Mouse (Mus musculus): ENCODE measurements around the gene Plk3. TPM values are rescaled to one million over a fixed set of nuclear protein-coding genes. Genes with fewer than 3 reads are reported as not detected.

Gene Plk3
- polyA plus RNA-seq, 1 experiment from 2014 or later = 24.8 TPM

DNA sequence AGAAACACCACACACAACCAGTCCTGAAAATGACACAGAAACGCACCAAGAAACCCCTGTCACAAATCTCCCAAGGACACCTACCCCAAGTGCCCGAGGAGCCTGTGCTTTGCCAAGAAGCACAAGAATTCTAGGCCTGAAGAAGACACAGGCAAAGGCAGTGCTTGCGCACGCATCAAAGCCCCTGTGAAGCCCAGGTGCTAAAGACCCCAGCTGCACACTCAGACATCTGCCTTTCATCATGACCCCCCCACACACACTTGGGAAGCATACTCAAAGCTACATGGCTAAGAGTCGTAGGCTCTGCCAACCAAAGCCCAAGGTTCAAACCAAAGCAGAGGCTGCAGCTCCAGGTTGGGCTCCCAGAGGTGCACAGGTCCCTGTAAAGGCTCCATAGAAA is 18.2 kb downstream of the Plk3 start:
- 93% methylated on average over 5 of the region's 5 CpGs for WGBS
- no peak for ATAC-seq
- Histone ChIP-seq H3K27me3 (replicated peaks; ENCODE audit: control insufficient read depth, insufficient read depth, low read length) (no peaks in the 10 kb centered on the region), H3K4me2 (ENCODE audit: low read length) (no peak overlapping the region), H3K4me1 (ENCODE audit: control insufficient read depth, insufficient read depth, low read depth, low read length) (peaks cover 5% of the 10 kb centered on the region), H3K4me3 (ENCODE audit: low read length) (no peak overlapping the region), H3K36me3 (ENCODE audit: control insufficient read depth, insufficient read depth, low read length) (peaks cover 14% of the 10 kb centered on the region), H3K9me3 (ENCODE audit: control insufficient read depth, low read length) (no peaks in the 10 kb centered on the region), H3K27ac (ENCODE audit: low read depth, low read length) (no peak overlapping the region), H3K9ac (ENCODE audit: low read depth, low read length) (no peak overlapping the region)

DNA sequence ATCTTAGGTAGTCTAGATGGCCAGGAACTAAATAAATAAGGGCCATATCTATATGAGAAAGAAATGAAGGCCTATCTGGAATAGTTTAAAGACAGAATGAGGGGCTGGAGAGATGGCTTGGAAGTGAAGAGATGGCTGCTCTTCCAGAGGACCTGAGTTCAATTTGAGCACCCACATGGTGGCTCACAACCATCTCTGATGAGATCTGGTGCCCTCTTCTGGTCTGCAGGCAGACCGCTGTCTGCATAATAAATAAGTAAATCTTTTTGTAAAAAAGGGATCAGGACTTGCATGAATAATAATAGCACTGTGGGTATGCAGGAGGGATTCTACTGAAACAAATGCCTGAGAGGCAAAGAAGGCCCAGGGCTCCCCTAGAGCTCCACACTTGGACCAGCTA is 20.5 kb downstream of the Plk3 start:
- H3K27me3 ChIP-seq (replicated peaks; ENCODE audit: control insufficient read depth, insufficient read depth, low read length) = no peaks in the 10 kb centered on the region
- no peaks in the 10 kb centered on the region for H3K4me1 ChIP-seq (ENCODE audit: control insufficient read depth, insufficient read depth, low read depth, low read length)
- H3K9me3 ChIP-seq (ENCODE audit: control insufficient read depth, low read length) = no peaks in the 10 kb centered on the region
- 95% methylated on average over 1 of the region's 1 CpGs for WGBS
- H3K4me2 ChIP-seq (ENCODE audit: low read length) = no peak overlapping the region
- no peak overlapping the region for H3K9ac ChIP-seq (ENCODE audit: low read depth, low read length)
- no peak overlapping the region for H3K4me3 ChIP-seq (ENCODE audit: low read length)
- no peak for ATAC-seq
- H3K27ac ChIP-seq (ENCODE audit: low read depth, low read length) = no peak overlapping the region
- H3K36me3 ChIP-seq (ENCODE audit: control insufficient read depth, insufficient read depth, low read length) = peaks cover 26% of the 10 kb centered on the region

- Histone ChIP-seq H3K27me3 (replicated peaks; ENCODE audit: control insufficient read depth, insufficient read depth, low read length) (no peaks in the 10 kb centered on the region), H3K4me2 (ENCODE audit: low read length) (no peak overlapping the region), H3K9me3 (ENCODE audit: control insufficient read depth, low read length) (no peaks in the 10 kb centered on the region), H3K4me1 (ENCODE audit: control insufficient read depth, insufficient read depth, low read depth, low read length) (no peaks in the 10 kb centered on the region), H3K27ac (ENCODE audit: low read depth, low read length) (no peak overlapping the region), H3K36me3 (ENCODE audit: control insufficient read depth, insufficient read depth, low read length) (peaks cover 31% of the 10 kb centered on the region), H3K4me3 (ENCODE audit: low read length) (no peak overlapping the region), H3K9ac (ENCODE audit: low read depth, low read length) (no peak overlapping the region)
- WGBS = 97% methylated on average over 11 of the region's 11 CpGs
- ATAC-seq = no peak
Observed at GRCm38 (mm10) chr4:117110985-117111384, 22.8 kb downstream of the Plk3 start.

- no peak overlapping the region for H3K4me3 ChIP-seq (ENCODE audit: low read length)
- peaks cover 3% of the 10 kb centered on the region; the same call in 1 of the 2 replicates for H3K4me1 ChIP-seq (ENCODE audit: control insufficient read depth, insufficient read depth, low read depth, low read length)
- 90% methylated on average over 13 of the region's 13 CpGs for WGBS
- H3K9me3 ChIP-seq (ENCODE audit: control insufficient read depth, low read length) = no peaks in the 10 kb centered on the region
- H3K9ac ChIP-seq (ENCODE audit: low read depth, low read length) = no peak overlapping the region
- H3K4me2 ChIP-seq (ENCODE audit: low read length) = no peak overlapping the region
- H3K27me3 ChIP-seq (replicated peaks; ENCODE audit: control insufficient read depth, insufficient read depth, low read length) = no peaks in the 10 kb centered on the region
- H3K36me3 ChIP-seq (ENCODE audit: control insufficient read depth, insufficient read depth, low read length) = peaks cover 31% of the 10 kb centered on the region
- no peak for ATAC-seq
- H3K27ac ChIP-seq (ENCODE audit: low read depth, low read length) = no peak overlapping the region
Observed at GRCm38 (mm10) chr4:117110249-117110648, 23.5 kb downstream of the Plk3 start.

GRCm38 (mm10) chr4:117109330-117109729 is 24.4 kb downstream of the Plk3 start:
- WGBS = 93% methylated on average over 25 of the region's 25 CpGs
- H3K27ac ChIP-seq (ENCODE audit: low read depth, low read length) = no peak overlapping the region
- peaks cover 28% of the 10 kb centered on the region for H3K36me3 ChIP-seq (ENCODE audit: control insufficient read depth, insufficient read depth, low read length)

GRCm38 (mm10) chr4:117108524-117108849 is 25.3 kb downstream of the Plk3 start:
- Histone ChIP-seq H3K27me3 (replicated peaks; ENCODE audit: control insufficient read depth, insufficient read depth, low read length) (no peaks in the 10 kb centered on the region), H3K9ac (ENCODE audit: low read depth, low read length) (no peak overlapping the region), H3K4me2 (ENCODE audit: low read length) (no peak overlapping the region), H3K27ac (ENCODE audit: low read depth, low read length) (no peak overlapping the region), H3K9me3 (ENCODE audit: control insufficient read depth, low read length) (no peaks in the 10 kb centered on the region), H3K4me1 (ENCODE audit: control insufficient read depth, insufficient read depth, low read depth, low read length) (peaks cover 3% of the 10 kb centered on the region; the same call in 1 of the 2 replicates), H3K4me3 (ENCODE audit: low read length) (no peak overlapping the region), H3K36me3 (ENCODE audit: control insufficient read depth, insufficient read depth, low read length) (peaks cover 20% of the 10 kb centered on the region)
- 96% methylated on average over 6 of the region's 6 CpGs for WGBS
- no peak for ATAC-seq

More at GRCm38 (mm10) chr4:117109330-117109729, 24.4 kb downstream of the Plk3 start:
- Histone ChIP-seq H3K4me1 (ENCODE audit: control insufficient read depth, insufficient read depth, low read depth, low read length) (peaks cover 3% of the 10 kb centered on the region; the same call in 1 of the 2 replicates), H3K9me3 (ENCODE audit: control insufficient read depth, low read length) (no peaks in the 10 kb centered on the region), H3K4me2 (ENCODE audit: low read length) (no peak overlapping the region), H3K4me3 (ENCODE audit: low read length) (no peak overlapping the region), H3K27me3 (replicated peaks; ENCODE audit: control insufficient read depth, insufficient read depth, low read length) (no peaks in the 10 kb centered on the region), H3K9ac (ENCODE audit: low read depth, low read length) (no peak overlapping the region)
- ATAC-seq = no peak

- H3K9me3 ChIP-seq (ENCODE audit: control insufficient read depth, low read length) = no peaks in the 10 kb centered on the region
- H3K27ac ChIP-seq (ENCODE audit: low read depth, low read length) = no peak overlapping the region
- peaks cover 3% of the 10 kb centered on the region; the same call in 1 of the 2 replicates for H3K4me1 ChIP-seq (ENCODE audit: control insufficient read depth, insufficient read depth, low read depth, low read length)
- no peak overlapping the region for H3K4me3 ChIP-seq (ENCODE audit: low read length)
- WGBS = 91% methylated on average over 18 of the region's 18 CpGs
- H3K27me3 ChIP-seq (replicated peaks; ENCODE audit: control insufficient read depth, insufficient read depth, low read length) = no peaks in the 10 kb centered on the region
- H3K4me2 ChIP-seq (ENCODE audit: low read length) = no peak overlapping the region
- no peak overlapping the region for H3K9ac ChIP-seq (ENCODE audit: low read depth, low read length)
- no peak for ATAC-seq
- H3K36me3 ChIP-seq (ENCODE audit: control insufficient read depth, insufficient read depth, low read length) = peaks cover 20% of the 10 kb centered on the region
Observed at GRCm38 (mm10) chr4:117107813-117108523, 25.8 kb downstream of the Plk3 start.

- Histone ChIP-seq H3K36me3 (ENCODE audit: control insufficient read depth, insufficient read depth, low read length) (peaks cover 15% of the 10 kb centered on the region; the same call in 1 of the 2 replicates), H3K4me3 (ENCODE audit: low read length) (no peak overlapping the region), H3K4me1 (ENCODE audit: control insufficient read depth, insufficient read depth, low read depth, low read length) (peaks cover 3% of the 10 kb centered on the region; the same call in 1 of the 2 replicates), H3K4me2 (ENCODE audit: low read length) (no peak overlapping the region), H3K9ac (ENCODE audit: low read depth, low read length) (no peak overlapping the region), H3K27me3 (replicated peaks; ENCODE audit: control insufficient read depth, insufficient read depth, low read length) (no peaks in the 10 kb centered on the region), H3K27ac (ENCODE audit: low read depth, low read length) (no peak overlapping the region), H3K9me3 (ENCODE audit: control insufficient read depth, low read length) (no peaks in the 10 kb centered on the region)
- WGBS = 47% methylated on average over 10 of the region's 10 CpGs
- ATAC-seq = peak; percentile 31; the same call in 1 of the 2 replicates
Observed at GRCm38 (mm10) chr4:117105127-117105526, 28.6 kb downstream of the Plk3 start.

- H3K27ac ChIP-seq (ENCODE audit: low read depth, low read length) = no peak overlapping the region
- no peak overlapping the region for H3K4me3 ChIP-seq (ENCODE audit: low read length)
- peaks cover 11% of the 10 kb centered on the region; the same call in 1 of the 2 replicates for H3K36me3 ChIP-seq (ENCODE audit: control insufficient read depth, insufficient read depth, low read length)
- ATAC-seq = no peak
- no peak overlapping the region for H3K9ac ChIP-seq (ENCODE audit: low read depth, low read length)
- 75% methylated on average over 10 of the region's 10 CpGs for WGBS
- H3K27me3 ChIP-seq (replicated peaks; ENCODE audit: control insufficient read depth, insufficient read depth, low read length) = no peaks in the 10 kb centered on the region
- no peak overlapping the region for H3K4me2 ChIP-seq (ENCODE audit: low read length)
- peaks cover 3% of the 10 kb centered on the region; the same call in 1 of the 2 replicates for H3K4me1 ChIP-seq (ENCODE audit: control insufficient read depth, insufficient read depth, low read depth, low read length)
- no peaks in the 10 kb centered on the region for H3K9me3 ChIP-seq (ENCODE audit: control insufficient read depth, low read length)
Observed at GRCm38 (mm10) chr4:117104672-117105071, 29.1 kb downstream of the Plk3 start.
